Mouse (Mus musculus) testis, adult 2 months (tissue): ENCODE results near the gene Ppih.

Experiments
- CTCF ChIP-seq: fragments of 200-500 bp; IDR thresholded peaks from 2 replicates; pipeline ENCODE4 v1.5.1; 2012; ENCODE audit warnings: low read depth, mild to moderate bottlenecking, inconsistent platforms, low read length, moderate library complexity; ENCODE audit not compliant: control insufficient read depth, insufficient read depth, insufficient replicate concordance
- POLR2A ChIP-seq: fragments of 200-500 bp; IDR thresholded peaks from 2 replicates; pipeline ENCODE4 v1.6.1; 2012; ENCODE audit warnings: low read depth, mild to moderate bottlenecking, inconsistent platforms, low read length, moderate library complexity; ENCODE audit not compliant: control insufficient read depth

- TF ChIP-seq CTCF (no peak), POLR2A (no peak)
Measured at GRCm38 (mm10) chr4:119320896-119321550, 677 bp upstream of the Ppih start.
